Mouse (Mus musculus) natural killer cell, adult 2 months (primary cell): ENCODE results near the gene Tac4.

Source experiments
- DNase-seq, 2 experiments: peaks; one replicate each; pipeline ENCODE4 v3.0.0; 2022; ENCODE audit warnings: low spot score in 2 of 2

Gene Tac4

DNA sequence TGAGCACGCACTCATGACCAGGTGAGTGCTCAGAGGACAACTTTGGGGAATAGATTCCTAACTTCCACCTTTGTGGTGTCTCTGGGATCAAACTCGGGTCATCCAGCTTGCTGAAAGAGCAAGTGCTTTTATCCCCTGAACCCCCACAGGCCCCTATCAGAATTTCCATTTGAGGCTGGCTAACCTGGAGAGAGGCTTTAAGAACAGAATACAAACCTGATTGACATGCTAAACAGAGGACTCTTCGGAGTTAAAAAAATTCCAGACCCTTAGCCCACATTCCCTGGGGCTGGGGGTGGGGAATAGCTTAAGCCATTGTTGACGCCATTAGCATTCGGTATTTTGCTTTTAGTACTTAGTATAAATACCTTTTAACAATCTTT, 50.1 kb downstream of the Tac4 start:
- no peak for DNase-seq

DNA sequence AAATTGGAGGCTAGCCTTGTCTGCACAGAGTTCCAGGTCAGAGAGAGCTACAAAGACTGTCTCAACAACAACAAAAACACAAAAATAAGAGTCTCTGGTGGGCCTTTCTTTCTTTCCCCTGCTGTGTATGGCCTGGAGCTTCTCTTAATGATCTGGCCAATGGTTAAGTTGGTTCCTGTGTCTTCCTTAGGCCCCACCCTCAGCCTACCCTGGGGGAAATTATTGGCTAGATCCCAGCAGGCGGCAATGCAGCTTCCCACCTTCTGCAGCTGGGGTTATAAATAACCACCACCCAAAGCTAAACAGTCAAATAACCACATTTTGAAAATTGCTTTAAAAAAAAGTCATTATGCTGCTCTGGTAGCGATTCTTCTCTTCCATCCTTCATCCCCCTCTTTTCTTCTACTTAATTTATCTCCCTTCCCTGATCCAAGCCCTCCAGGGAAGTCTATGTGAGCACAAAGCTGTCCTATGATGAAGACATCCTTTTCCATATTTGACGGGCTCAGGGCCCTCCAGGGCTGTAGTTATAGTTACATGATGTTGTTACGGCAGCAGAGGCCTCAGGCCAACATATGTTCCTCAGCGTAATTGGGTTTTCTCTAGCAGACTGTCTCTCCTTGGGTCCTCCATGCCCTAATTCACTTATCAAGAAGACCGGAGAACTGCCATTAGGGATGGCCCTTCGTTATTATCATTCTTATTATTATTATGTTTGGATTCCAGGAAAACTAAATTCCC, 54.1 kb downstream of the Tac4 start:
- no peak for DNase-seq

DNA sequence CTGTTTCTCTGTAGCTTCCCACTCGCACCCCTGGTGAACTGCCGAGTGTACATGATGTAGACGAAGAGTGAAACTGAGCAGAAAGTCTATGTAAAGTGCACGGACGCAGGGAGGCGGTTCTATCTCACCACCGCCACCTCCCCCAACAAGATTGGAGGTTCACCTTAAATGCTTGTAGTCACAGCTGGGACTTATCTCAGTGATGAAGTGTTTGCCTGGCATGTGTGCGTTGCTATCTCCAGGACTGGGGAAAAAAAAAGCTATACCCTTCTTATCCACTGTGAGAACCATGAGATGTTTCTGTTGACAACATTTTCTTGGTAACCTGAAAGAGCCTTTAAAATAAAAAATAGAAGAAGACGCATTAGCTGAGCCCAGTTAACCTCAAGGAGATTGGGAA, 56.8 kb downstream of the Tac4 start:
- DNase-seq, result no peak
